Mouse (Mus musculus): ENCODE measurements around the gene Ly6g6d. TPM values are rescaled to one million over a fixed set of nuclear protein-coding genes. Genes with fewer than 3 reads are reported as not detected.

Gene Ly6g6d
- polyA plus RNA-seq, 1 experiment = not detected

Other genes starting within 250 kb of the Ly6g6d start
- gene Stk19, start 241.1 kb downstream of the Ly6g6d start, polyA plus RNA-seq (2012; ENCODE audit: low replicate concordance) = 62.8 and 63.3 TPM in 2 replicates
- gene Dxo, start 241.0 kb downstream of the Ly6g6d start, polyA plus RNA-seq (2012; ENCODE audit: low replicate concordance) = 50.7 and 116 TPM in 2 replicates
- gene Skiv2l, start 227.9 kb downstream of the Ly6g6d start, polyA plus RNA-seq (2012; ENCODE audit: low replicate concordance) = 53.7 and 54.2 TPM in 2 replicates
- 121 and 205 TPM in 2 replicates for gene Nelfe, start 227.7 kb downstream of the Ly6g6d start, polyA plus RNA-seq (2012; ENCODE audit: low replicate concordance)
- gene Cfb, start 215.5 kb downstream of the Ly6g6d start, polyA plus RNA-seq (2012; ENCODE audit: low replicate concordance) = 0.41 and 1.5 TPM in 2 replicates
- gene Zbtb12, start 198.6 kb downstream of the Ly6g6d start, polyA plus RNA-seq (2012; ENCODE audit: low replicate concordance) = 6.4 and 10.1 TPM in 2 replicates
- gene Gm20547, start 196.0 kb downstream of the Ly6g6d start, polyA plus RNA-seq (2012; ENCODE audit: low replicate concordance) = 0.10 TPM in 1 of 2 replicates, not detected in the other
- gene C2, start 179.8 kb downstream of the Ly6g6d start, polyA plus RNA-seq (2012; ENCODE audit: low replicate concordance) = 1.3 and 3.9 TPM in 2 replicates
- 427 and 438 TPM in 2 replicates for gene Ehmt2, start 179.6 kb downstream of the Ly6g6d start, polyA plus RNA-seq (2012; ENCODE audit: low replicate concordance)
- gene Slc44a4, start 163.6 kb downstream of the Ly6g6d start, polyA plus RNA-seq (2012; ENCODE audit: low replicate concordance) = not detected in 2 replicates
- gene Neu1, start 146.8 kb downstream of the Ly6g6d start, polyA plus RNA-seq (2012; ENCODE audit: low replicate concordance) = 22.5 and 43.0 TPM in 2 replicates
- gene Hspa1b, start 118.8 kb downstream of the Ly6g6d start, polyA plus RNA-seq (2012; ENCODE audit: low replicate concordance) = 16.5 and 41.3 TPM in 2 replicates
- not detected in 2 replicates for gene Gm20481, start 108.2 kb downstream of the Ly6g6d start, polyA plus RNA-seq (2012; ENCODE audit: low replicate concordance)
- 3.5 and 6.7 TPM in 2 replicates for gene Hspa1a, start 105.9 kb downstream of the Ly6g6d start, polyA plus RNA-seq (2012; ENCODE audit: low replicate concordance)
- not detected in 2 replicates for gene Hspa1l, start 105.4 kb downstream of the Ly6g6d start, polyA plus RNA-seq (2012; ENCODE audit: low replicate concordance)
- 146 and 328 TPM in 2 replicates for gene Lsm2, start 96.2 kb downstream of the Ly6g6d start, polyA plus RNA-seq (2012; ENCODE audit: low replicate concordance)
- gene Vars, start 77.1 kb downstream of the Ly6g6d start, polyA plus RNA-seq (2012; ENCODE audit: low replicate concordance) = 1,671 and 2,394 TPM in 2 replicates
- 1.2 and 1.8 TPM in 2 replicates for gene Vwa7, start 61.5 kb downstream of the Ly6g6d start, polyA plus RNA-seq (2012; ENCODE audit: low replicate concordance)
- 8.2 and 32.0 TPM in 2 replicates for gene Sapcd1, start 50.0 kb downstream of the Ly6g6d start, polyA plus RNA-seq (2012; ENCODE audit: low replicate concordance)
- 33.3 and 82.0 TPM in 2 replicates for gene Msh5, start 31.3 kb downstream of the Ly6g6d start, polyA plus RNA-seq (2012; ENCODE audit: low replicate concordance)
- gene Clic1, start 28.1 kb downstream of the Ly6g6d start, polyA plus RNA-seq (2012; ENCODE audit: low replicate concordance) = 197 and 295 TPM in 2 replicates
- 22.4 and 54.0 TPM in 2 replicates for gene Ddah2, start 19.0 kb downstream of the Ly6g6d start, polyA plus RNA-seq (2012; ENCODE audit: low replicate concordance)
- 0.34 TPM in 1 of 2 replicates, not detected in the other for gene Ly6g6c, start 12.7 kb downstream of the Ly6g6d start, polyA plus RNA-seq (2012; ENCODE audit: low replicate concordance)
- gene Mpig6b, start 11.9 kb downstream of the Ly6g6d start, polyA plus RNA-seq (2012; ENCODE audit: low replicate concordance) = 0.27 and 0.54 TPM in 2 replicates
- not detected in 2 replicates for gene Ly6g6e, start 1.2 kb downstream of the Ly6g6d start, polyA plus RNA-seq (2012; ENCODE audit: low replicate concordance)
- 0.31 TPM in 1 of 2 replicates, not detected in the other for gene Ly6g6f, start 7.5 kb upstream of the Ly6g6d start, polyA plus RNA-seq (2012; ENCODE audit: low replicate concordance)
- 312 and 354 TPM in 2 replicates for gene Abhd16a, start 11.2 kb upstream of the Ly6g6d start, polyA plus RNA-seq (2012; ENCODE audit: low replicate concordance)
- not detected in 2 replicates for gene Ly6g5c, start 30.2 kb upstream of the Ly6g6d start, polyA plus RNA-seq (2012; ENCODE audit: low replicate concordance)
- gene Ly6g5b, start 37.4 kb upstream of the Ly6g6d start, polyA plus RNA-seq (2012; ENCODE audit: low replicate concordance) = 0.71 TPM in 1 of 2 replicates, not detected in the other
- gene Gpank1, start 43.4 kb upstream of the Ly6g6d start, polyA plus RNA-seq (2012; ENCODE audit: low replicate concordance) = 76.3 and 112 TPM in 2 replicates
- 69.5 and 70.4 TPM in 2 replicates for gene Csnk2b, start 44.0 kb upstream of the Ly6g6d start, polyA plus RNA-seq (2012; ENCODE audit: low replicate concordance)
- 9.5 and 12.1 TPM in 2 replicates for gene D17H6S53E, start 48.3 kb upstream of the Ly6g6d start, polyA plus RNA-seq (2012; ENCODE audit: low replicate concordance)
- 0.24 TPM in 1 of 2 replicates, not detected in the other for gene Apom, start 54.0 kb upstream of the Ly6g6d start, polyA plus RNA-seq (2012; ENCODE audit: low replicate concordance)
- gene Bag6, start 57.1 kb upstream of the Ly6g6d start, polyA plus RNA-seq (2012; ENCODE audit: low replicate concordance) = 803 and 946 TPM in 2 replicates
- gene Prrc2a, start 86.8 kb upstream of the Ly6g6d start, polyA plus RNA-seq (2012; ENCODE audit: low replicate concordance) = 1,544 and 3,522 TPM in 2 replicates
- gene Aif1, start 98.0 kb upstream of the Ly6g6d start, polyA plus RNA-seq (2012; ENCODE audit: low replicate concordance) = 1.9 and 3.8 TPM in 2 replicates
- gene Lst1, start 110.4 kb upstream of the Ly6g6d start, polyA plus RNA-seq (2012; ENCODE audit: low replicate concordance) = 1.1 and 24.0 TPM in 2 replicates
- 75.8 and 165 TPM in 2 replicates for gene Ltb, start 116.4 kb upstream of the Ly6g6d start, polyA plus RNA-seq (2012; ENCODE audit: low replicate concordance)
- 2.6 and 2.7 TPM in 2 replicates for gene Tnf, start 123.9 kb upstream of the Ly6g6d start, polyA plus RNA-seq (2012; ENCODE audit: low replicate concordance)
- gene Lta, start 127.3 kb upstream of the Ly6g6d start, polyA plus RNA-seq (2012; ENCODE audit: low replicate concordance) = 4.2 and 5.6 TPM in 2 replicates
- not detected in 2 replicates for gene Gm16181, start 142.8 kb upstream of the Ly6g6d start, polyA plus RNA-seq (2012; ENCODE audit: low replicate concordance)
- gene Atp6v1g2, start 155.6 kb upstream of the Ly6g6d start, polyA plus RNA-seq (2012; ENCODE audit: low replicate concordance) = 0.69 and 1.2 TPM in 2 replicates
- 31.5 and 40.3 TPM in 2 replicates for gene Nfkbil1, start 157.7 kb upstream of the Ly6g6d start, polyA plus RNA-seq (2012; ENCODE audit: low replicate concordance)
- 114 and 195 TPM in 2 replicates for gene Ddx39b, start 163.7 kb upstream of the Ly6g6d start, polyA plus RNA-seq (2012; ENCODE audit: low replicate concordance)
- gene H2-D1, start 184.7 kb upstream of the Ly6g6d start, polyA plus RNA-seq (2012; ENCODE audit: low replicate concordance) = 138 and 236 TPM in 2 replicates
- 2.6 and 3.1 TPM in 2 replicates for gene H2-Q1, start 242.3 kb upstream of the Ly6g6d start, polyA plus RNA-seq (2012; ENCODE audit: low replicate concordance)